Mouse (Mus musculus) midbrain, embryonic 11.5 days (tissue): ENCODE measurements at regions not wholly inside any gene's neighbourhood (a gene's known extent, or its start where the extent isn't known, plus 50 kb on each side); places are given as distances from the start of the nearest gene placed in this dataset.

ENCODE experiments used
- ATAC-seq: fragments of 200-750 bp; cut with Nextera tagmentation; 2 replicates; pipeline ENCODE4 v1.8.0; 2017; ENCODE audit warnings: moderate TSS enrichment, moderate library complexity; ENCODE audit not compliant: low FRiP score
- DNase-seq: peaks from one replicate; pipeline ENCODE4 v3.0.0; 2015; ENCODE audit warnings: low spot score; ENCODE audit errors: missing footprints
- H3K27ac ChIP-seq: fragments of 300-500 bp; sonication (generic); 2 replicates; pipeline ENCODE4 v1.5.1; 2014; ENCODE audit warnings: low read depth, low read length
- H3K27me3 ChIP-seq: fragments of 300-500 bp; sonication (generic); 2 replicates; pipeline ENCODE4 v1.6.1; 2014; ENCODE audit warnings: mild to moderate bottlenecking, low read length, moderate library complexity, mixed read lengths; ENCODE audit not compliant: control insufficient read depth, insufficient read depth
- H3K36me3 ChIP-seq: fragments of 300-500 bp; sonication (generic); 2 replicates; pipeline ENCODE4 v1.6.1; 2014; ENCODE audit warnings: mild to moderate bottlenecking, low read length, moderate library complexity, mixed read lengths; ENCODE audit not compliant: control insufficient read depth, insufficient read depth
- H3K4me1 ChIP-seq: fragments of 300-500 bp; sonication (generic); 2 replicates; pipeline ENCODE4 v1.6.1; 2014; ENCODE audit warnings: low read length; ENCODE audit not compliant: control insufficient read depth, insufficient read depth
- H3K4me2 ChIP-seq: fragments of 300-500 bp; sonication (generic); 2 replicates; pipeline ENCODE4 v1.6.1; 2014; ENCODE audit warnings: mild to moderate bottlenecking, moderate library complexity
- H3K4me3 ChIP-seq: fragments of 300-500 bp; sonication (generic); 2 replicates; pipeline ENCODE4 v1.5.1; 2014; ENCODE audit warnings: low read depth, low read length
- H3K9ac ChIP-seq: fragments of 300-500 bp; sonication (generic); 2 replicates; pipeline ENCODE4 v1.6.1; 2014; ENCODE audit warnings: low read length
- H3K9me3 ChIP-seq: fragments of 300-500 bp; sonication (generic); 2 replicates; pipeline ENCODE4 v1.6.1; 2016; ENCODE audit warnings: low read length; ENCODE audit not compliant: control insufficient read depth
- WGBS: fragments of 180-500 bp; shearing (Covaris S2); extraction: QIAGEN DNeasy Blood & Tissue Kit; methylation state at CpG from one replicate; pipeline ENCODE4 v1.1.7; 2014; 5-methylcytosine and 5-hydroxymethylcytosine counted together

DNA sequence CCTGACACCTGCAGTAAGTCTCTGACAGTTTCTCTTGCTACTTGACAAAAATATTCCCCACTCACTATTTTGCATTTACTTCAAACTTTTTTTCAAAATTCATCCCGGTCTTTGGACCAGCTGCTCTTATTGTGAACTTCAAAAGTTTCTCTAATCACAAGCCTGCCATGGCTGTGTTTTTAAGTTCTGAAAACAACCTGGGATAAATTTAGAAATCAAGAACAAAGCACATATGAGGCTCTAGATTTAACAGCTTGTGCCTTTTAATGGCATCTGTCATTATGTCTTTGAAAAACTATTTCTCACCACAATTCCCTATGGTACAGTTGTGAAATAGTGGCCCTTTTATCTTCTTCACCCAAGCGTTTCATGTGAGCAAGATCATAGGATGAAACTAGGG lies 232.4 kb upstream of the Kcnd2 start:
- H3K4me1 ChIP-seq: no peaks in the 10 kb centered on the region
- H3K4me2 ChIP-seq: no peak overlapping the region
- ATAC-seq (no peak), DNase-seq (no peak)
- 80% methylated on average over 2 of the region's 2 CpGs for WGBS
- H3K27me3 ChIP-seq: no peaks in the 10 kb centered on the region
- no peaks in the 10 kb centered on the region for H3K9me3 ChIP-seq
- H3K36me3 ChIP-seq: no peaks in the 10 kb centered on the region
- H3K4me3 ChIP-seq: no peak overlapping the region
- H3K27ac ChIP-seq: no peak overlapping the region
- no peak overlapping the region for H3K9ac ChIP-seq

DNA sequence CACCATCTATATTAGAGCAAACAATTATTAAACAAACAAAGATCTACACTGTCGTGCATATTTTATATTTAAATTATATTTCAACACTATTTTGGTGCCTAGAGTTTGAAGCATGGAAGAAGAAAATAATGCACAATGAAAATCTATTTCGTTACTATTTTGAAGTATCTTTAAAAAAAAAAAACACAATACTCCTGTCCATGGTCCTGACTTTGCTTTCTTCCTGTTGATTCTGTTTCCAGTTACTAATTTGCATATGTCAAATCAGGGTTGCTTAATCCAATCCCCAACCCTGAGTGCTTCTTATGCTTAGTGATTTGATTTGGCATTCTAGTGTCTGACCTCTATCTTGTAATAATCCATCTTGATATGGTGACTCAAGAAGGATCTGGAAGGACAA lies 210.2 kb upstream of the Kcnd2 start:
- H3K36me3 ChIP-seq: no peaks in the 10 kb centered on the region
- H3K27me3 ChIP-seq: no peaks in the 10 kb centered on the region
- no peak overlapping the region for H3K27ac ChIP-seq
- ATAC-seq (no peak), DNase-seq (no peak)
- no peaks in the 10 kb centered on the region for H3K9me3 ChIP-seq
- 70% methylated on average over 2 of the region's 2 CpGs for WGBS
- no peaks in the 10 kb centered on the region for H3K4me1 ChIP-seq
- no peak overlapping the region for H3K4me3 ChIP-seq
- no peak overlapping the region for H3K9ac ChIP-seq
- H3K4me2 ChIP-seq: no peak overlapping the region

GRCm38 (mm10) chr6:21047924-21048323 lies 167.4 kb upstream of the Kcnd2 start:
- H3K27ac ChIP-seq: no peak overlapping the region
- no peaks in the 10 kb centered on the region for H3K9me3 ChIP-seq
- WGBS: 52% methylated on average over 1 of the region's 1 CpGs
- no peak for DNase-seq
- no peak overlapping the region for H3K4me2 ChIP-seq
- no peak overlapping the region for H3K4me3 ChIP-seq
- no peak overlapping the region for H3K9ac ChIP-seq
- no peaks in the 10 kb centered on the region for H3K27me3 ChIP-seq
- ATAC-seq: no peak
- H3K4me1 ChIP-seq: no peaks in the 10 kb centered on the region
- no peaks in the 10 kb centered on the region for H3K36me3 ChIP-seq

DNA sequence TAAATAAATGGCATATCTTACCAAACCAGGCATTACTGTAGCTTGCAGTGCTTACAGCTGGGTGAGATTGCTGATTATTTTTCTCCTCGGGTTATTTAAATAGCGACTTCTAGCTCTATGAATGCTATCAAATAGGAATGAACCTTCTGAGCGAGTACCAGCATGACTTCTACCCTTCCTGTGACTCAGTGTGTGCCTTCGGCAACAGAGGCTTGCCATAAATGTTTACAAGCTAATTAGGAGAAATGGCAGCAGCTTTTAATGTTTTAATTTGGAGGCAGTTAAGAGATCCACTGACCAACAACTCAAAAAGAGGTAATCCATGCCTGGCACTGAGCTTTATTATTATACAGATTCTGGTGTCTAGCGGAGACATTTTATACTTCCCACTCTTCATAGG lies 122.3 kb upstream of the Kcnd2 start:
- H3K4me3 ChIP-seq: no peak overlapping the region
- ATAC-seq (no peak), DNase-seq (no peak)
- no peaks in the 10 kb centered on the region for H3K9me3 ChIP-seq
- 84% methylated on average over 5 of the region's 5 CpGs for WGBS
- H3K9ac ChIP-seq: no peak overlapping the region
- H3K4me2 ChIP-seq: no peak overlapping the region
- no peak overlapping the region for H3K27ac ChIP-seq
- no peaks in the 10 kb centered on the region for H3K4me1 ChIP-seq
- no peaks in the 10 kb centered on the region for H3K36me3 ChIP-seq
- no peaks in the 10 kb centered on the region for H3K27me3 ChIP-seq

- Histone ChIP-seq H3K9ac (no peak overlapping the region), H3K36me3 (no peaks in the 10 kb centered on the region), H3K27ac (no peak overlapping the region), H3K4me2 (no peak overlapping the region), H3K27me3 (no peaks in the 10 kb centered on the region), H3K4me3 (no peak overlapping the region), H3K9me3 (no peaks in the 10 kb centered on the region), H3K4me1 (no peaks in the 10 kb centered on the region)
- WGBS: 69% methylated on average over 3 of the region's 3 CpGs
- no peak for DNase-seq
- no peak for ATAC-seq
Measured at GRCm38 (mm10) chr6:21111238-21111992, 103.9 kb upstream of the Kcnd2 start.

DNA sequence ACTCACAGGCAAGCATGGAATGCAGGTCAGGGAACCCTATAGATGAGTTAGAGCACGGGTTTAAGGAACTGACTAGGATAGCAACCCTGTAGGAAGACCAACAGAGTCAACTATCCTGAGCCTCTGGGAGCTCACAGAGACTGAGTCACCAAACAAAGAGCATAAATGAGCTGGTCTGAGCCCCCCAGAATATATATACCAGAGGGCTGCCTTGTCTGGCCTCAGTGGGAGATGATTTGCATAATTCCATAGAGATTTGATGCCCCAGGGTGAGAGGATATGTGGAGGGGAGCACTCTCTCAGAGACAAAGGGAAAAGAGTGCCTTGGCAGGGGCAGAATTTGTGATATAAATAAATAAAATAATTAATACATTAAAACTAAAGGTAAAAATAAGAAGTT lies 93.2 kb upstream of the Kcnd2 start:
- 38% methylated on average over 1 of the region's 1 CpGs for WGBS
- ATAC-seq (peak; percentile 58), DNase-seq (no peak)
- Histone ChIP-seq H3K9me3 (no peaks in the 10 kb centered on the region), H3K36me3 (no peaks in the 10 kb centered on the region), H3K4me1 (no peaks in the 10 kb centered on the region), H3K4me2 (no peak overlapping the region), H3K9ac (no peak overlapping the region), H3K4me3 (no peak overlapping the region), H3K27ac (no peak overlapping the region), H3K27me3 (no peaks in the 10 kb centered on the region)

DNA sequence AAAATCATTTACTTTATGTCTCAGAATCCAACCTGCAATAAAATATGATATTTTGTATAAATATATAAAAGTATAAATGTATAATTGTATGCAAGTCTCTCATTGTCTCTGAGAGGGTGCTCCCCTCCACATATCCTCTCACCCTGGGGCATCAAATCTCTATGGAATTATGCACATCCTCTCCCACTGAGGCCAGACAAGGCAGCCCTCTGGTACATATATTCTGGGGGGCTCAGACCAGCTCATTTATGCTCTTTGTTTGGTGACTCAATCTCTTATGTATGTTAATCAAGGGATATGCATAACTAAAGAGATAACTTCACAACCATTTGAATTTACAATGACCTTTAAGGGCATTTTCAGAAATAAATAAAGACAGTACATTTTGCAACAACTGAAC lies 92.5 kb upstream of the Kcnd2 start:
- Histone ChIP-seq H3K27ac (no peak overlapping the region), H3K9ac (no peak overlapping the region), H3K4me2 (no peak overlapping the region), H3K4me1 (no peaks in the 10 kb centered on the region), H3K36me3 (no peaks in the 10 kb centered on the region), H3K9me3 (no peaks in the 10 kb centered on the region), H3K4me3 (no peak overlapping the region), H3K27me3 (no peaks in the 10 kb centered on the region)
- ATAC-seq (peak; percentile 56; the same call in 1 of the 2 replicates), DNase-seq (no peak)
